Mouse (Mus musculus): ENCODE results near the gene B3galt1.

B3galt1 gene

DNA sequence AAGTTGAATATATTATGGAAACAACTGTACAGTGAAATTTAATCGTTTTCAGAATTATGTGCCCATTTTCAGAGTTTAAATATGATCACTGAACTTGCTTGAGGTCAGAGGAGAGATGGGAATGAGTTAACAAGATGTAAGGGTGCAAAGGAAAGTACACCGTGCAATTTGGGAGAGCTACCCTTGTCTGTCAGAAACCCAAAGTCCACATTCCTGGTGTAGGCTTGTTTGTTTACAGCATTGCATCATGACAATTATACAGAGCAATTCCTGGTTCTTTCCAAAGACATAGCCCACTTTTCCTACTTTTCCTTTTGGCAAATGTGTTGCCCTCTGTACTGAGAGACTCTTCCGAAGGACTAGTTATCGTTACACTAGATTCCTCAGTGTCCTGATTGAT, 390.5 kb downstream of the B3galt1 start:
- no peak for DNase-seq

DNA sequence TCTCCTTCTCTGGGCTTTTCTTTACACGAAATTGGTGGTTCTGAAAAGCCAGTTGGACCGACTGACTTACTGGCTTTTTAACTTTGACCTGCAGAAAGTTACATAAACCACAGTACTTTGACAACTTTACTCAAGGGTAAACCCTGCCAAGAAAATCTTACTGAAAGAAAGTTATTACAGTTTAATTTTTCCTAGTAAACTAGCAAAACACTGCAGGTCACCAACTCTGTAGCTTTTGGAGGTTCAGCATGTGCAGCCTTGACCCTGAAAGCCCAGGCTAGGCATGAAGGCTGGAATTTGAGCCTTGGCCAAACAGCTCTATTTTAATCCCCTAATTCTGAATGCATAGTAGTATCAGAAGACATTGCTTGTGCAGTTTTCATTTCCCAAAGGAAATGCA, 391.9 kb downstream of the B3galt1 start:
- no peak for DNase-seq

DNA sequence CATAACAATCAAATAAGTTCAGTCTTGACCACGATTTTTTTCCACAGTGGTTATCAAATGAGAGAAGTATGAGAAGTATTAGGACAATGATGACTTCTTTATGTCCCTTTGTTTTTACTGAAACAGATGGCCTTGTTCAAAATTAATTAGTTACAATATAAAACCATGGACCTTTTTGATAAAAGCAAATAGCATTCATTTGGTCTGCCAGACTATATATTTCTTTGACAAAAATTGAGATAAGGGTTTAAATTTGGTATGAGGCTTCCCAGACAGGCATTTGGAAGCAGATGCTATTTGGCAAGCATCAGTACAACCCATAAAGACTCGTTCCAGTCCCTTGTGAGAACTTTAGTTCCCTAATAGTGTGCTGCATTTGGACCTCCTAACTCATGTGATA, 395.0 kb downstream of the B3galt1 start:
- no peak for DNase-seq

DNA sequence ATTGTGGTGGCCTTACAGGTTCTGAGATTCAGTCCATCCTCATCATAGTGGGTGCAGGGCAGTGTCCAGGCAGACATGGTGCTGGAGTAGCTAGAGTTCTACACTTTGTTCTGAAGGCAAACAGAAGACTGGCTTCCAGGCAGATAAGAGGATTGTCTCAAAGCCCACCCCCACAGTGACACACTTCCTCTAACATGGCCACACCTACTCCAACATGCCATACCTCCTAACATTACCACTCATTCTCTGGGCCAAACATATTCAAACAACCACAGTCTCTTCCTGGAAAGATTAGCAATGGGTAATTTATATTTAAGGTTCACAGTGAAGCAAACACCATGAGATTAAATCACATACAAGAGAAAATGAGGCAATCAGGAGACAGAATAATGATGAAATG, 403.1 kb downstream of the B3galt1 start:
- no peak for DNase-seq

DNA sequence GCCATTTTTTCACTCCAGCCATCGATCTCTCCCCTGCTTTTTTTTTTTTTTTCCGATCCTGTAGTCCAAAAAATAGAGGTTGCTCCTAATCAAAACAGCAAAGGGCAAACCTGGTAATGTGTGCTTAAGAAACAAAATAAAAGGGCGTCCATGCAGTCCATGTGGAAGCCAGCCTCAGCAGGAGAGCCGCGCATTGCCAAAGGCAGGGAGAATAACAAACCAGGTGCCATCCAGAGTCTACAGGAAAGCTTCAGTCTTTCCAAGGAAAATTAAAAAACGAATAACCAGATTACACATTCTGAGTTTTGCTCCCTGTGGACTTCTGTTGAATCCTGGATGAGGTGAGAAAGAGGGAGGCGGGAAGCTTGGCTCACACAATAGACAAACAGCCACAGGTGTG, 405.4 kb downstream of the B3galt1 start:
- no peak for DNase-seq

DNA sequence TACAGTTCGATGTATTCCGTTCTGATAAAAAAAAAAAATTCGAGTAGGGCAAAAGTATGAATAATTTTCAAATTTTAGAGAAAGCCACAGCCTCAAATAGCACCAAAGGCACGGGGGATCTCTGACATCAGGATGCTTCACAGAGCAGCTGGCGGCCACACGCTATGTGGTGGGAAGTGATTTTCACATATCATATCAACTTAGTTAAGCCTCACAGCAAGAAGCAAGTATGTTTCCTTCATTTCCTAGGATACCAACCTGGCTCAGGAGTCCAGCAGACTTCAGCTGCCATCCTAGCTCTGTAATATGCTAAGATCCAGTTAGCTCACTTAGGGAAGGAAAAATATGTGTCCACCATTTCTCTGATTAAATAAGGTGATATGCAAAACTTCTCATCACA, 405.9 kb downstream of the B3galt1 start:
- DNase-seq = no peak

DNA sequence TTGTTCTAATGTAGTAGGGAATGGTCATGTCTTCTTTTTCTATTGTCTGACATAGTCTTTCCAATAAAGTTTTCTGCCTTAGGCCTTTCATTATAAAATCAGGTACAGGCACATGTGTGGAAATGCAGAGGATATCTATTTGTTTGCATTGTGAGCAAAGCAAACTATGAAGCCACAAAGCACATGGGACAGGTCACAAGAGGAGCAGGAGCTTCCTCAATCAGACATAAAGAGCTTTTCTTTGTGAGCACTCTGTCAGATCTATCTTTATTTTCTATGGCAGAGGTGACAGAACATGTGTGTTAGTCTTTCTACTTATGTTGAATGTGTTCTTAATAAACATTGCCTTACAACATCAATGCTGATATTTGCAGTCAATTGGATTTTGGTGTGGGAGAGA, 410.1 kb downstream of the B3galt1 start:
- DNase-seq = no peak

DNA sequence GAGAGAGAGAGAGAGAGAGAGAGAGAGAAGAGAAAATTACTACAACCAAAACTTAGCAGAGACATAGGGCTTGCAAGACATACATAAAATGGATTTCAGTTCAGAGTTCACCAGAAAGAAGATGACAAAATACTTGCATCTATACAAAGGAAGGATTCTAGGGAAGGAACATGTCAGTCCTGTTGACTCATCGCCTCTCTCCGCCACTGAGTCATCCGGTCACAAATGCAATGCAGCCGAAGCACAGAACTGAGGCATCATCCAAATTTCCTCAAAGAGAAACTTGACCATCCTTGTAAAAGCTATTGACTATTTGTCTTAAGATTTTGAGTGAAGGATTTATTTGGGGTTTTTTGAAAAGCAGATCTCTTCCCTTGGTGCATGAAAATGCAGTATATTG, 410.8 kb downstream of the B3galt1 start:
- DNase-seq = no peak

DNA sequence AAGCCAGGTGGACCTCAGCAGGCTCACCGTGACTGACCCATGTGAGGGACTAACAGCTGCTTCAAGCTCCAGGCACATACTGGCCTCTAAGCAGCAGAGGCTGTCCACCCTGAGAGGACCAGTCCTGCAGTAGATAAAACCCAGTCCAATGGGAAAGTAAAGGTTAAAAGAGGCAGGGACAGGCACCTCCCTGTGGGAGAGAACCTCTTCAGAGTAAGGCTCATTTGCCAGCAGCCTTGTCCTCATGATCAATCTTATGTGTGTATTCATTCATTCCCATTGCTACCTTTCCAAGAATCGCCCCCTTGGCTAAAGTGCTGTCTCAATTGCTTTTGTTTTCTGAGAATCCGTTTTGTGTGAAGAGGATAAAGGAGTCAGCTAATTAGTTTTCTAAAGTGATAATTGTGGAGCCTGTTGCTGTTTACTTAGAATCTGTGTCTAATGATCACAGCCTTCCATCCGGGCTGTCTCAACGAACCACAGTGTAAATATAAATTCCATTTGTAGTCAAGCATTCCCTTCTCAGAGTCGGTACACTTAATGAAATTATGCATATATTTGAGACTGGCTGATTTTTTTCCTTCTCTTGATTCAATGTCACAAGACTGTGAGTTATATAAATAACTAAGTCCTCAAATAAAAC, 412.1 kb downstream of the B3galt1 start:
- no peak for DNase-seq

DNA sequence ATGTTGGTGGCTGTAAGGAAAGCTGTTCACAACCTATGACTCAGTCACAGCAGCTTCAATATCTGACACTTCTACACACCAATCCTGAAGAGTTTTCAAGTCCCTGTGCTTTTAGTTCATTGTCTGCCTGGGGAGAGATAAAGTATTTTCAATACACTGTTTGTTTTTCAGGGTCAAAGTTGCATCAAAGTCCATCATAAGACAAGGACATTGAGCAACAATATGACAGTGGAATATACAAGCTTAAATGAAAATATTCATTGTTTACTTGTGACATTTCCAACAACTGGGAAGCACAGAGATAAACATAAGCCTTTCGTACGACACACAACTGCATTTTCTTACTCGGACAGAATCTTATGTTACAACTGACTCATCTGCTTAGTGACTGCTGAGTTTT, 417.9 kb downstream of the B3galt1 start:
- DNase-seq = no peak

DNA sequence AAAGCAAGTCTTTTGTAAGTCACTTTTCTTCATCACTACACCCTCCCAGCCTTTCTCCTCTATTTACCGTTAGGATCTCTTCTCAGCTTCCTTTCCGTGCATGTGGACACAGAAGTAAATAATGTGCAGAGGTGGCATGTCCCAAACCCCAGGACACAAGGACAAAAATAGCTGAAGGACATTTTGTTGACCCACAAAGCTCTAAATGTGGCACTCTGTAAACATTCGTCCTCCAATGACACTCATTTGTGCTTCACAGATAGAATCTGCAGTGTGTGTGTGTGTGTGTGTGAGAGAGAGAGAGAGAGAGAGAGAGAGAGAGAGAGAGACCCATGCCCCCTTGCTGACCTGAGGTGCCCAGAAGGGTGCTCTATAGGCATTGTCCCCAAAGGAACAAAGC, 419.5 kb downstream of the B3galt1 start:
- no peak for DNase-seq

DNA sequence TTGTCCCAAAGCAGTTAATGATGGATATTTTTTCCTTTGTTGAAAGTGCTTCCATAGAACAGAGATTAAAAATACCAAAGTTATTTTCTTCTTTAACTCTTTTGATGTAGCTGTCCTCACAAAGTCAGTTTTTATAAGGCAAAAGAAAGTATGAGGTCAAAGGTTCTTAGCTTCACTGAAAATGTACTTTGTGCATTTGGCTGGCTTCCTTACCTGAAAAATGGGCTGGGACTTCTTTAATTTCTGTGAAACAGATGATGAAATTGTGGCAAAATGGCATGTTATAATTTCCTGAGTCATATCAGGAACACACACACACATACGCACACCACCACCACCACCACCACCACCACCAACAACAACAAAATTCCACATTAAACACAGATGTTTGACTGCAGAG, 427.8 kb downstream of the B3galt1 start:
- no peak for DNase-seq

DNA sequence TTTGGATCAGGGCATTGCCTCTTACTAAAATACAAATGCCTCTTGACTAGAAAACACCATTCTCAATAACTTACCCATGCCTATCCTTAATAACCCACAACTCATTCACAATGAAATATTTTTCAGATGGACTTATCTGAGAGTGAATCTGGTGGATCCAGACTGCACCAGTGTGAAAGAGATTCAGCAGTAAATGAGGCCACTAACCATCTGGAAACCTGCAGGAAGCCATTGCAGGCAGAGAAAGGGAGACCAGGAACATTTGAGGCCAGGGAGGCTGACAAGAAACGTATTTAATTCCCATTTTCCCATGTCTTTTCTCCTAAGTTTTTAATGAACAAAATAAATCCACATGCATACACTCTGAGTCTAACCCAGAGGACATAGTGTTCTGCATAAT, 437.4 kb downstream of the B3galt1 start:
- DNase-seq = no peak

DNA sequence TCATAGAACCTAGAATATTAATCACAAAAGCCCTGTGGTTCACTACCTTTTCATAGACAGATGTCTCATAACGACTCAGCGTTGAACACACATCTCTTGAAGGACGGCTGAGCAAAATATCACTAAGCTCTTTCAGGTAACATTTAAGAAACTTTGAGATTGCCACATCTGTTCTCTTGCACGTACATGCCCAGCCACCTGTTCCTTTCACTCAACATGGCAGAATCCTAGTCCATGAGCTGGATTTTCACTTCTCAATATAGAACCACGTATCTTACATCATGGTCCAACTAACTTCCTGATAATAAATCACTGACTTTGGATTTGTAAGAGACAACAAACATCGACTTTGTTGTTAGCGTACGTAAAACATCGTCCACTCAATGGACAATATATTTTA, 439.5 kb downstream of the B3galt1 start:
- DNase-seq = no peak

DNA sequence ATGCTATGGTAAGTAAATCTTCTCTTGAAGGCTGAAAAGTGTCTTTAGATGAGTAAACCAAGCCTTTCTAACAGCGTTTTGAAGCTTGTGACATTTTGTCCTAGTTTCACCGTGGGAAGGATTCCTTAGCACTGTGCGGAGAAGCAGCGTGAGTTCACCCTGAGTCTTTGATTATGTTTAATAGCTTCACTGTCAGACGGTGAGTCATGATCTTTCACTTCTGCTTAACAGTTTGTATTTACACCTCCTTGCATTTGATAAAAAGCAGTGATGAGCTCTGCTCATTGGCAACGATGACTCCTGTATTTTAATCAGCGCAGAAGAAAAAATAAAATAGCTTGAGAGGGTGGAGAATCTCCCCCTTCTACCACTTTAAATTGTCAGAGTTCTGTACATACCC, 440.0 kb downstream of the B3galt1 start:
- no peak for DNase-seq

DNA sequence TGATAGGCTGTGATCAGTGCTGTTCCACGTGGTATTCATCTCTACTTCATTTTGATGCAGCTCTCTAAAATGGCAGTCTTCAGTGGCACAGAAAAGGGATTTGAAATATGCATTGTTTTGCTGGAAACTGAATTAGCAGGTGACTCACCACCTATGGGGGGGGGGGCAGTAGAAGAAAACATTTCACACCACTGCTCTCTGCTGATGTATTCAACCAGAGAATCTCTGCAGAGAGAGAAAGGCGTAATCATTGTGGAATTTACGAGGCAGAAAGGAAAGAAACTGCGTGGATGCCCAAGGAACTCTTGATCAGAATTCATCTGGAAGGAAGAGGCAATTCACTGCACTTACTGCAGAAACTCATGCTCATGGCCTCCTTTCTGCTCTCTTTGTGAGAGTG, 445.7 kb downstream of the B3galt1 start:
- no peak for DNase-seq

DNA sequence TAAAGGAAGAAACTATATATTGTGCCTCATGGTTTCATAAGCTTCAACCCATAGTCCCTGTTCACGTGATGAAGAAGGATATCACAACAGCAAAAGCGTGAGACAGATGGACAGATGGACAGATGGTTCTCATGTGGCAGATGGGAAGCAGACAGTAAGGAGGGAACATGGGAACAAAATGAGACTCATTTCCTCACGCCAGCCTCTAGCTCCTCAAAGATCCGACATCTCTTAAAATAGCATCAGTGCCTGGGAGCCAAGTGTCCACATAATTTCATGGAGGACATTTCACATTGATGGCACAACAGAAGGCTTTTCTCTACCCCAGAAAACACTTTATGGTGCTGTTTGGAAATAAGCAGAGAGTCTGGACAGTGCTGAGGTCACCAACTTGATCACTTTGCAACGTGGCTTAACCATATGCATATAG, 454.6 kb downstream of the B3galt1 start:
- DNase-seq = no peak

DNA sequence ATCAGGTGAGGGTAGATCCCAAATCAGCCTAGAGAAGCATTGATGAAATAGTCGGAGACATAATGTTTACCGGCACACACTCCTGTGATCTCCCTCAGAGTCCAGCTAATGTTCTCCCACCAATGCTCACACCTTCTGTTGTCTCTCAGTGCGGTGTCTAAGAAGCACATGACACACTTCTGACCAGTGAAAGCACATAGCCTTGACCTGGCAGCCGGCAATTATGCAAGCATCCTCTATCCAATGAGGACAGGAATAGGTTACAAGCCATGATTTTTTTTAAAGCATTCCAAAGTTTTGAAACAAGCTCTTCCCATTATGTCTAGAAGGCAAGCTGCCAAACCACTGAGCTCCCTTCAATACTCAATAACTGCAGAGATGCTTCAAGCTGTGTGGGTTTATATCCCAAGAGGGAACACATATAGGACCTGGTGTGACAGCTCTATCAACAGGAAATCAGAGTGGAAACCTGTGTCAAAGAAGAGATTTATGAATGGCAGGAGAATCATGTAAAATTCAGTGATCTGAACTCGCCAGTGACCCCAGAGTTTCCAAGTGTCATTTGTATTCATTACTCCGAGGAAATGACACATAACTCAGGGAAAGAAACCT, 456.0 kb downstream of the B3galt1 start:
- no peak for DNase-seq

DNA sequence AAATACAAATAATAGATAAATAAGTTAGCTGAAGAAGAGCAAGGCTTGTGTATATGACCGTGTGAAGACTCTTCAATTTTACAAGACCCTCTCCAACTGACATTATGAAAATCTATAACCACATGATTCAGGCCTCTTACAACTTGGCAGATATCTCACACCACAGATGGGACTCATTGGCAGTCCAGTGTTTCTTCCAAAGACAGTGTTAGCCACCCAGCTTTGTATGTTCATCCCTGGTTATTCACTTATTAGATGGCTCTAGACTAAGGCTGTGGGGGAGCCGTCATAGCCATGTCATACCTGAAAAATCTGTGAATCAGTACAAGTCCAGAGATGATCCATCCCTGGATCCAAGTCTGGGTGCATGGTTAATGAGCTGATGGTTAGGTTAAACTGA, 463.1 kb downstream of the B3galt1 start:
- no peak for DNase-seq

DNA sequence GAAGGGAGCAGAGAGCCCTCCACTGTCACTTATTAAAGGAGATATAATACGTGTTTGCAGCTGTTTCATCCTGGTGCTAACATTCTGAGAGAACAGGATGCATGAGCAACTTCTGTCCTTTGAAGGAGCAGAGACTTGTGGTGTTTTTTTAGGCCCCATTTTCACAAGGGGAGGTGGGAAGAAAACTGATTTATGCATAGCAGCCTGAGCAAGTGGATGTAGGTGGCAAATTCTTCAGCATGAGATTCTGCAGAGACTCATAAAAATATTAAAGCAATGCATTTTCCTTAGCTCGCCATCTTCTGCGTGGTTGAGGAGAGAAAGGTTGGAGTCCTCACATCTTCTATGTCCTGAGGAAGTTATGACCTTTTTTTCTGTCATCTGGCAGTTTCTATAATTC, 469.0 kb downstream of the B3galt1 start:
- DNase-seq = no peak

DNA sequence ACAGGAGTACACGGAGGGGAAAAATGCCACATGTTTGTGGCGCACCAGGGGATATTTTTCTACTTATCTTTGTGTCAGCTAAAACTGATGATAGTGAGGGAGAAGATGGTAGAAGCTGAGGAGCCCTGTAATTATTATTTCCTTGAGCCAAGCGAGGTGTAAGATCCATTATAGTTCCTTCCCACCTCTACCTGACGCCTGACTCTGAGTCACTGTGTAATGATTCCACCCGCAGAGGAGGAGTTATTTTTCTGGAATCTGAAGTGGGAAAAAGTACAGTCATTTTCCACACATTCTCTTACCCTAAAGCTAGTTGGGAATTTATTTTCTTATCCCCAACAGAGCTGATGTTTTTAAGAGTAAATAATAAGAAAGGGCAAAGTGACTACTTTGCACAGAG, 475.1 kb downstream of the B3galt1 start:
- no peak for DNase-seq

DNA sequence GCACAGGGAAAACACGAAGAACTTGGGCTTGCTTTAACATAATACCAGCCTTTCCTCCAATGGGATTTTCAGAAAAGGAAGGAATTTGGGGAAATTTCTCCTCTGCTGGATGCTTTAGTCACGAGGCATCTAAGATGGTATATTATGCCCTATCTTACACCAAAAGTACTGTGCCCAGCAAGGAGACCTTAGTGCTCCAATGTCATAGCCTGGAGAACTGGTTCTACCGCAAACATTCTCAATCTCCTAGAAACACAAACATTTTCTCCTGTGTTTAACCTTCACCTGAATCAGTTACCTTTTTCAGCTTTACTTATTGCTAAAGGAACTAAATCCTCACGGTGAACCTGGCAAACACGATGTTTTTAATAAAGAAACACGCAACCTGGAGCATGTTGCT, 486.8 kb downstream of the B3galt1 start:
- no peak for DNase-seq

DNA sequence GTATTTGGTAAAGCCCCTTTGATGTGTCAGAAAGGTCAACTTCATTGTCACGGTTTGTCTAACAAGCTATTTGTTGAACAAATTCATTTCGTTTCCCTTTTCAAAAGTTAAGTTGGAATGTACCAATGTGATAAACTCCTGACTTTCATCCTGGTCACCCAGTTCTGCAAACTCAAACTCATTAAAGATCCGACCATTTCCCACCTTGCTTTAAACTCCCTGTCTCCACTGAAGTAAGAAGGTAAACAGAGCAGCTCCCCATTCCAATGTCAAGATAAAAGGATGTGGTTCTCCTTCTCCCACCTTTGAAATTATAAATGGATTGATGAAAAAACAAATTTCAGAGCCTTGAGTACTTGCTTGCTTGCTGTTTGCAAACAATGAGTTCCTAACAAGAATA, 487.6 kb downstream of the B3galt1 start:
- no peak for DNase-seq

DNA sequence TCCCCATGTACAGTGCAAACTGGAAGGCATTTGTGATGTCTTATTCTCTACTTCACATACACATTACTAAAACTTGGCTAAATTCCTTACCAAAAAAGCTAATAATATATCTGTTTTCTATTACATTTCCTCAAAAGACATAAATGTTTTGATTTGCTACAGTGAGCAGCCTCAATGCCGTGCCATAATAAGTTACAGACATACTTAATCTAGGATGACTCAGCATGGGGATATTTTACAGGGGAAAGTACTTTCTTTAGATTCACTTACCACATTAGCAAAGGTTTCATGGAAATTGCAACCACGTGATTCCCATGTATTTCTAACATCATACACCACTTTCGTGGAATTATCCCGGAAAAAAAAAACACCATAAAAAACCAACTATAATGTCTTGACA, 495.7 kb downstream of the B3galt1 start:
- DNase-seq = no peak

Measured in lung, postnatal 14 days (tissue).